Mouse (Mus musculus) midbrain, embryonic 15.5 days (tissue): Measurements from ENCODE around the gene Akr1c18. TPM values are rescaled to one million over a fixed set of nuclear protein-coding genes. Genes with fewer than 3 reads are reported as not detected.
"Not testable (repeated sequence)": the region's sequence is repeated elsewhere in the genome, so short reads cannot be mapped to it uniquely, and the experiment has no call there.

Experiments
- ATAC-seq: fragments of 200-750 bp; cut with Nextera tagmentation; replicated peaks from 2 replicates; pipeline ENCODE4 v1.8.0; 2017; ENCODE audit warnings: moderate TSS enrichment
- H3K27ac ChIP-seq: fragments of 300-500 bp; sonication (generic); 2 replicates; pipeline ENCODE4 v1.5.1; 2015; ENCODE audit warnings: mild to moderate bottlenecking, inconsistent platforms
- H3K27me3 ChIP-seq: fragments of 300-500 bp; sonication (generic); replicated peaks from 2 replicates; pipeline ENCODE4 v1.6.1; 2015; ENCODE audit warnings: inconsistent platforms
- H3K36me3 ChIP-seq: fragments of 300-500 bp; sonication (generic); replicated peaks from 2 replicates; pipeline ENCODE4 v1.6.1; 2015; ENCODE audit warnings: inconsistent platforms
- H3K4me1 ChIP-seq: fragments of 300-500 bp; sonication (generic); 2 replicates; pipeline ENCODE4 v1.6.1; 2015; ENCODE audit warnings: inconsistent platforms
- H3K4me2 ChIP-seq: fragments of 300-500 bp; sonication (generic); 2 replicates; pipeline ENCODE4 v1.6.1; 2015; ENCODE audit warnings: inconsistent platforms, mild to moderate bottlenecking, moderate library complexity
- H3K4me3 ChIP-seq: fragments of 300-500 bp; sonication (generic); 2 replicates; pipeline ENCODE4 v1.5.1; 2015; ENCODE audit warnings: mild to moderate bottlenecking, inconsistent platforms
- H3K9ac ChIP-seq: fragments of 300-500 bp; sonication (generic); 2 replicates; pipeline ENCODE4 v1.6.1; 2015; ENCODE audit warnings: mild to moderate bottlenecking, inconsistent platforms
- H3K9me3 ChIP-seq: fragments of 300-500 bp; sonication (generic); 2 replicates; pipeline ENCODE4 v1.6.1; 2016; ENCODE audit warnings: inconsistent platforms
- WGBS: fragments of 180-500 bp; shearing (Covaris S2); methylation state at CpG from one replicate; pipeline ENCODE4 v1.1.7; 2015; ENCODE audit warnings: mixed read lengths; 5-methylcytosine and 5-hydroxymethylcytosine counted together
- polyA plus RNA-seq: library from polyadenylated mRNA; unstranded; fragments of >200 nt; fragmentation: Nextera tagmentation; extraction: Ambion mirVana; gene quantifications from 2 replicates; pipeline ENCODE4 v1.2.1, GENCODE M21; 2015

Gene Akr1c18
- not detected in 2 replicates for polyA plus RNA-seq

- Histone ChIP-seq H3K27ac (no peak within 1 kb of the TSS), H3K9ac (no peak within 1 kb of the TSS), H3K4me3 (no peak within 1 kb of the TSS), H3K36me3 (no peaks in the 10 kb centered on the region), H3K4me2 (no peak within 1 kb of the TSS), H3K9me3 (no peaks in the 10 kb centered on the region), H3K27me3 (no peaks in the 10 kb centered on the region), H3K4me1 (no peaks in the 10 kb centered on the region)
- no peak for ATAC-seq
- WGBS: 74% methylated on average over 5 of the region's 5 CpGs
These were observed at the start of gene Akr1c18 for GRCm38 (mm10) chr13:4150518-4150917. Gene Akr1c18 (minus strand): TSS chr13:4150654.

GRCm38 (mm10) chr13:4192511-4192910 lies 42.1 kb upstream of the Akr1c18 start:
- Histone ChIP-seq H3K9me3 (no peaks in the 10 kb centered on the region), H3K4me3 (no peak overlapping the region), H3K36me3 (no peaks in the 10 kb centered on the region), H3K9ac (no peak overlapping the region), H3K27me3 (no peaks in the 10 kb centered on the region), H3K4me1 (no peaks in the 10 kb centered on the region), H3K4me2 (no peak overlapping the region), H3K27ac (no peak overlapping the region)
- ATAC-seq: no peak
- WGBS: 80% methylated on average over 3 of the region's 3 CpGs

- no peaks in the 10 kb centered on the region for H3K27me3 ChIP-seq
- H3K4me1 ChIP-seq: no peaks in the 10 kb centered on the region
- H3K9ac ChIP-seq: no peak within 1 kb of the TSS
- no peaks in the 10 kb centered on the region for H3K36me3 ChIP-seq
- H3K9me3 ChIP-seq: no peaks in the 10 kb centered on the region
- WGBS: 85% methylated on average over 3 of the region's 3 CpGs
- H3K27ac ChIP-seq: no peak within 1 kb of the TSS
- ATAC-seq: no peak
- no peak within 1 kb of the TSS for H3K4me3 ChIP-seq
- H3K4me2 ChIP-seq: no peak within 1 kb of the TSS
These were observed 40.5 kb upstream of the Akr1c18 start, which contains the start of gene Akr1c13 for GRCm38 (mm10) chr13:4190904-4191303. Gene Akr1c13 (plus strand): TSS chr13:4191150.

GRCm38 (mm10) chr13:4188174-4188573 lies 37.7 kb upstream of the Akr1c18 start:
- Histone ChIP-seq H3K27ac (no peak overlapping the region), H3K36me3 (no peaks in the 10 kb centered on the region), H3K27me3 (no peaks in the 10 kb centered on the region), H3K4me2 (no peak overlapping the region), H3K9ac (no peak overlapping the region), H3K4me3 (no peak overlapping the region), H3K4me1 (no peaks in the 10 kb centered on the region), H3K9me3 (no peaks in the 10 kb centered on the region)
- WGBS: 85% methylated on average over 2 of the region's 2 CpGs
- no peak for ATAC-seq

- H3K4me2 ChIP-seq, H3K27ac ChIP-seq, H3K4me1 ChIP-seq, H3K27me3 ChIP-seq, ATAC-seq, H3K36me3 ChIP-seq, H3K9ac ChIP-seq, H3K9me3 ChIP-seq, H3K4me3 ChIP-seq: not testable (repeated sequence)
- 80% methylated on average over 7 of the region's 7 CpGs for WGBS
These were observed 36.4 kb upstream of the Akr1c18 start for GRCm38 (mm10) chr13:4186641-4187411.

GRCm38 (mm10) chr13:4183116-4183515 lies 32.7 kb upstream of the Akr1c18 start:
- WGBS: 63% methylated on average over 9 of the region's 9 CpGs
- no peak overlapping the region for H3K4me2 ChIP-seq
- no peak overlapping the region for H3K27ac ChIP-seq
- no peak overlapping the region for H3K4me3 ChIP-seq
- H3K4me1 ChIP-seq: no peaks in the 10 kb centered on the region
- no peak for ATAC-seq
- H3K9me3 ChIP-seq: no peaks in the 10 kb centered on the region
- no peak overlapping the region for H3K9ac ChIP-seq
- H3K27me3 ChIP-seq: no peaks in the 10 kb centered on the region
- H3K36me3 ChIP-seq: no peaks in the 10 kb centered on the region

- H3K4me1 ChIP-seq, H3K36me3 ChIP-seq, H3K9me3 ChIP-seq, H3K27me3 ChIP-seq, H3K9ac ChIP-seq, H3K4me2 ChIP-seq, H3K27ac ChIP-seq, ATAC-seq, H3K4me3 ChIP-seq: not testable (repeated sequence)
- WGBS: 91% methylated on average over 4 of the region's 4 CpGs
These were observed 30.9 kb upstream of the Akr1c18 start for GRCm38 (mm10) chr13:4181321-4181720.

GRCm38 (mm10) chr13:4172978-4173377 lies 22.5 kb upstream of the Akr1c18 start:
- no peak for ATAC-seq
- H3K27me3 ChIP-seq: no peaks in the 10 kb centered on the region
- no peak overlapping the region for H3K9ac ChIP-seq
- no peaks in the 10 kb centered on the region for H3K36me3 ChIP-seq
- no peak overlapping the region for H3K27ac ChIP-seq
- no peaks in the 10 kb centered on the region for H3K9me3 ChIP-seq
- 81% methylated on average over 2 of the region's 2 CpGs for WGBS
- H3K4me2 ChIP-seq: no peak overlapping the region
- no peaks in the 10 kb centered on the region for H3K4me1 ChIP-seq
- no peak overlapping the region for H3K4me3 ChIP-seq

- H3K9me3 ChIP-seq: no peaks in the 10 kb centered on the region
- H3K27ac ChIP-seq: no peak overlapping the region
- H3K4me2 ChIP-seq: no peak overlapping the region
- H3K4me3 ChIP-seq: no peak overlapping the region
- H3K4me1 ChIP-seq: no peaks in the 10 kb centered on the region
- H3K36me3 ChIP-seq: no peaks in the 10 kb centered on the region
- WGBS: 38% methylated on average over 1 of the region's 1 CpGs
- no peaks in the 10 kb centered on the region for H3K27me3 ChIP-seq
- no peak for ATAC-seq
- H3K9ac ChIP-seq: no peak overlapping the region
These were observed 17.6 kb upstream of the Akr1c18 start for GRCm38 (mm10) chr13:4168006-4168405.

GRCm38 (mm10) chr13:4155286-4155685 lies 4.8 kb upstream of the Akr1c18 start:
- no peak for ATAC-seq
- no peaks in the 10 kb centered on the region for H3K36me3 ChIP-seq
- H3K9me3 ChIP-seq: no peaks in the 10 kb centered on the region
- H3K27ac ChIP-seq: no peak overlapping the region
- H3K4me1 ChIP-seq: no peaks in the 10 kb centered on the region
- H3K4me2 ChIP-seq: no peak overlapping the region
- no peaks in the 10 kb centered on the region for H3K27me3 ChIP-seq
- 16% methylated on average over 2 of the region's 2 CpGs for WGBS
- no peak overlapping the region for H3K4me3 ChIP-seq
- H3K9ac ChIP-seq: no peak overlapping the region

- no peak for ATAC-seq
- no peaks in the 10 kb centered on the region for H3K4me1 ChIP-seq
- H3K4me2 ChIP-seq: no peak overlapping the region
- WGBS: 82% methylated on average over 3 of the region's 3 CpGs
- H3K27ac ChIP-seq: no peak overlapping the region
- no peak overlapping the region for H3K4me3 ChIP-seq
- no peaks in the 10 kb centered on the region for H3K27me3 ChIP-seq
- H3K9ac ChIP-seq: no peak overlapping the region
- no peaks in the 10 kb centered on the region for H3K36me3 ChIP-seq
- H3K9me3 ChIP-seq: no peaks in the 10 kb centered on the region
These were observed 3.1 kb upstream of the Akr1c18 start for GRCm38 (mm10) chr13:4153593-4153992.

GRCm38 (mm10) chr13:4152908-4153307 lies 2.5 kb upstream of the Akr1c18 start:
- no peak overlapping the region for H3K9ac ChIP-seq
- H3K4me2 ChIP-seq: no peak overlapping the region
- H3K4me1 ChIP-seq: no peaks in the 10 kb centered on the region
- no peaks in the 10 kb centered on the region for H3K9me3 ChIP-seq
- H3K27me3 ChIP-seq: no peaks in the 10 kb centered on the region
- H3K4me3 ChIP-seq: no peak overlapping the region
- ATAC-seq: no peak
- H3K36me3 ChIP-seq: no peaks in the 10 kb centered on the region
- WGBS: 77% methylated on average over 2 of the region's 2 CpGs
- no peak overlapping the region for H3K27ac ChIP-seq

- no peak overlapping the region for H3K4me3 ChIP-seq
- H3K9ac ChIP-seq: no peak overlapping the region
- no peaks in the 10 kb centered on the region for H3K9me3 ChIP-seq
- WGBS: 81% methylated on average over 1 of the region's 1 CpGs
- no peaks in the 10 kb centered on the region for H3K4me1 ChIP-seq
- H3K27me3 ChIP-seq: no peaks in the 10 kb centered on the region
- ATAC-seq: no peak
- H3K36me3 ChIP-seq: no peaks in the 10 kb centered on the region
- H3K4me2 ChIP-seq: no peak overlapping the region
- no peak overlapping the region for H3K27ac ChIP-seq
These were observed 6.2 kb downstream of the Akr1c18 start for GRCm38 (mm10) chr13:4144261-4144660.
